Mouse (Mus musculus): Measurements from ENCODE around the gene Tuba1b. TPM values are rescaled to one million over a fixed set of nuclear protein-coding genes. Genes with fewer than 3 reads are reported as not detected.

Gene Tuba1b
- polyA plus RNA-seq, 1 experiment from 2014 or later = 1,310 TPM

Other genes starting within 250 kb of the Tuba1b start
- gene Ccdc65, start 226.4 kb downstream of the Tuba1b start, polyA plus RNA-seq (2015; fragmentation: Nextera tagmentation; extraction: Ambion mirVana) = 0.87 and 1.0 TPM in 2 replicates
- gene Fkbp11, start 206.4 kb downstream of the Tuba1b start, polyA plus RNA-seq (2015; fragmentation: Nextera tagmentation; extraction: Ambion mirVana) = 20.9 and 26.6 TPM in 2 replicates
- 29.5 and 41.5 TPM in 2 replicates for gene Arf3, start 171.4 kb downstream of the Tuba1b start, polyA plus RNA-seq (2015; fragmentation: Nextera tagmentation; extraction: Ambion mirVana)
- gene Wnt10b, start 156.4 kb downstream of the Tuba1b start, polyA plus RNA-seq (2015; fragmentation: Nextera tagmentation; extraction: Ambion mirVana) = 0.46 TPM in 1 of 2 replicates, not detected in the other
- not detected in 2 replicates for gene Wnt1, start 144.7 kb downstream of the Tuba1b start, polyA plus RNA-seq (2015; fragmentation: Nextera tagmentation; extraction: Ambion mirVana)
- gene Ddn, start 125.1 kb downstream of the Tuba1b start, polyA plus RNA-seq (2015; fragmentation: Nextera tagmentation; extraction: Ambion mirVana) = 0.32 and 0.66 TPM in 2 replicates
- gene Prkag1, start 103.0 kb downstream of the Tuba1b start, polyA plus RNA-seq (2015; fragmentation: Nextera tagmentation; extraction: Ambion mirVana) = 93.5 and 100 TPM in 2 replicates
- gene Kmt2d, start 63.4 kb downstream of the Tuba1b start, polyA plus RNA-seq (2015; fragmentation: Nextera tagmentation; extraction: Ambion mirVana) = 7.6 and 9.3 TPM in 2 replicates
- gene Rhebl1, start 40.0 kb downstream of the Tuba1b start, polyA plus RNA-seq (2015; fragmentation: Nextera tagmentation; extraction: Ambion mirVana) = 5.9 and 6.7 TPM in 2 replicates
- gene Dhh, start 36.0 kb downstream of the Tuba1b start, polyA plus RNA-seq (2015; fragmentation: Nextera tagmentation; extraction: Ambion mirVana) = 2.1 and 4.2 TPM in 2 replicates
- gene Lmbr1l, start 16.3 kb downstream of the Tuba1b start, polyA plus RNA-seq (2015; fragmentation: Nextera tagmentation; extraction: Ambion mirVana) = 10.7 and 13.7 TPM in 2 replicates
- not detected in 2 replicates for gene Gm49450, start 19.0 kb upstream of the Tuba1b start, polyA plus RNA-seq (2015; fragmentation: Nextera tagmentation; extraction: Ambion mirVana)
- gene Tuba1a, start 19.1 kb upstream of the Tuba1b start, polyA plus RNA-seq (2015; fragmentation: Nextera tagmentation; extraction: Ambion mirVana) = 719 and 906 TPM in 2 replicates
- gene Tuba1c, start 95.3 kb upstream of the Tuba1b start, polyA plus RNA-seq (2015; fragmentation: Nextera tagmentation; extraction: Ambion mirVana) = 117 and 139 TPM in 2 replicates
- gene Prph, start 120.6 kb upstream of the Tuba1b start, polyA plus RNA-seq (2015; fragmentation: Nextera tagmentation; extraction: Ambion mirVana) = 1.1 and 12.9 TPM in 2 replicates
- 26.8 and 27.9 TPM in 2 replicates for gene Troap, start 140.0 kb upstream of the Tuba1b start, polyA plus RNA-seq (2015; fragmentation: Nextera tagmentation; extraction: Ambion mirVana)
- 0.15 and 0.26 TPM in 2 replicates for gene C1ql4, start 153.3 kb upstream of the Tuba1b start, polyA plus RNA-seq (2015; fragmentation: Nextera tagmentation; extraction: Ambion mirVana)
- 0.55 and 1.0 TPM in 2 replicates for gene Dnajc22, start 158.6 kb upstream of the Tuba1b start, polyA plus RNA-seq (2015; fragmentation: Nextera tagmentation; extraction: Ambion mirVana)
- gene Spats2, start 191.4 kb upstream of the Tuba1b start, polyA plus RNA-seq (2015; fragmentation: Nextera tagmentation; extraction: Ambion mirVana) = 27.3 and 28.7 TPM in 2 replicates

Measured in heart, embryonic 15.5 days (tissue).